Comparison of ENCODE assay signal across 8 mouse cellular contexts in genomic region chr2:32360741-32361140, GRCm38 (mm10). TPM values are rescaled to one million over a fixed set of nuclear protein-coding genes. Genes with fewer than 3 reads are reported as not detected.
DNase-seq lines count a peak whose midpoint lies in the region; ATAC-seq and TF ChIP-seq lines count a peak whose summit lies in the region.

No protein-coding gene starts in this region.

- 4% methylated on average over 14 of the region's 14 CpGs for WGBS in hindbrain, embryonic 16.5 days

- no peak overlapping the region for H3K27ac ChIP-seq in hindbrain, embryonic 16.5 days (ENCODE audit: low read depth, low read length)
- peak overlapping the region; percentile 98 for H3K27ac ChIP-seq in left cerebral cortex, adult 2 months

- H3K9ac ChIP-seq in hindbrain, embryonic 16.5 days (ENCODE audit: low read depth, low read length), result peak overlapping the region; percentile 43

- no peak for TF ChIP-seq CTCF in left cerebral cortex, adult 2 months (IDR thresholded peaks at IDR 0.05)

- ATAC-seq in hindbrain, embryonic 16.5 days, result 0 out of 2 replicates have a peak, but pooled peaks have one; percentile 6
- ATAC-seq in granulocyte monocyte progenitor cell, adult 5-6 weeks (replicated peaks; ENCODE audit: poor library complexity, severe bottlenecking), result no peak

- H3K9me3 ChIP-seq in hindbrain, embryonic 16.5 days (ENCODE audit: control insufficient read depth, low read length), result no peaks in the 10 kb centered on the region

- DNase-seq in adrenal gland, adult 8-10 months, result peak; percentile 82
- peak; percentile 86 to 87 for DNase-seq in cerebellum, postnatal 25 days
- peak; percentile 84 for DNase-seq in gastrocnemius, adult 18-20 months (ENCODE audit: low spot score)
- peak in 1 of 2 experiments; percentile 78 for DNase-seq in left cerebral cortex, adult 2 months (ENCODE audit: extremely low spot score in 1 of 2, low spot score in 2 of 2)
- peak; percentile 80 for DNase-seq in lung, postnatal 36 days
- peak; percentile 80 to 90 for DNase-seq in right cerebral cortex, postnatal 36 days (ENCODE audit: low spot score in 2 of 2)

- H3K4me3 ChIP-seq in hindbrain, embryonic 16.5 days (ENCODE audit: low read length), result peak overlapping the region; percentile 39
- peak overlapping the region; percentile 47 for H3K4me3 ChIP-seq in left cerebral cortex, adult 2 months

- H3K27me3 ChIP-seq in hindbrain, embryonic 16.5 days (replicated peaks; ENCODE audit: control insufficient read depth, insufficient read depth, low read length), result peaks cover 3% of the 10 kb centered on the region; the same call in 1 of the 2 replicates

- peaks cover 19% of the 10 kb centered on the region for H3K4me1 ChIP-seq in hindbrain, embryonic 16.5 days (ENCODE audit: control insufficient read depth, insufficient read depth, low read depth, low read length)

- H3K4me2 ChIP-seq in hindbrain, embryonic 16.5 days (ENCODE audit: low read length), result peak overlapping the region; percentile 73

- intact Hi-C loops in left cerebral cortex, adult 2 months (cut with DNase I), result loop anchor here (2.0 kb wide), 1 partner anchor 52 kb away; no protein-coding TSS in a partner anchor

- H3K36me3 ChIP-seq in hindbrain, embryonic 16.5 days (ENCODE audit: control insufficient read depth, insufficient read depth, low read length), result no peaks in the 10 kb centered on the region

RNA-seq across cellular contexts. Expression of gene Dnm1, which starts 7.6 kb away (rescaled TPM):
- 10 to 100 TPM; 23.2 to 50.0 (median 34.4) TPM for total RNA-seq in adrenal gland, adult 8-10 months (2022)
- 1 to 10 TPM; 3.5 to 5.3 TPM for total RNA-seq in gastrocnemius, adult 18-20 months (2021)
- 71.2 and 79.0 TPM in 2 replicates for polyA plus RNA-seq in hindbrain, embryonic 16.5 days (2015; fragmentation: Nextera tagmentation; extraction: Ambion mirVana)
- total RNA-seq in left cerebral cortex, adult 2 months (2021), result 1,000 to 10,000 TPM; 1,259 to 1,310 TPM
- 0.85 TPM in 1 of 2 replicates, not detected in the other for total RNA-seq in granulocyte monocyte progenitor cell, adult 5-6 weeks (2014; fragmentation: Nextera tagmentation)
- not detected in 2 replicates for total RNA-seq in granulocyte monocyte progenitor cell, adult 5-6 weeks (2017)

RNA-seq across cellular contexts. Expression of gene Ciz1, which starts 8.6 kb away (rescaled TPM):
- 100 to 1,000 TPM in 1 of 4 experiments, 10 to 100 TPM in 3; 71.6 to 115 (median 85.4) TPM for total RNA-seq in adrenal gland, adult 8-10 months (2022)
- total RNA-seq in gastrocnemius, adult 18-20 months (2021), result 10 to 100 TPM; 25.6 to 27.5 TPM
- 41.1 and 57.5 TPM in 2 replicates for polyA plus RNA-seq in hindbrain, embryonic 16.5 days (2015; fragmentation: Nextera tagmentation; extraction: Ambion mirVana)
- 10 to 100 TPM; 89.7 to 90.1 TPM for total RNA-seq in left cerebral cortex, adult 2 months (2021)
- 80.5 and 92.0 TPM in 2 replicates for total RNA-seq in granulocyte monocyte progenitor cell, adult 5-6 weeks (2014; fragmentation: Nextera tagmentation)
- total RNA-seq in granulocyte monocyte progenitor cell, adult 5-6 weeks (2017), result 50.8 and 52.0 TPM in 2 replicates

RNA-seq across cellular contexts. Expression of gene 1110008P14Rik, which starts 21.0 kb away (rescaled TPM):
- total RNA-seq in adrenal gland, adult 8-10 months (2022), result 100 to 1,000 TPM; 120 to 179 (median 148) TPM
- total RNA-seq in gastrocnemius, adult 18-20 months (2021), result 10 to 100 TPM; 42.6 to 47.1 TPM
- polyA plus RNA-seq in hindbrain, embryonic 16.5 days (2015; fragmentation: Nextera tagmentation; extraction: Ambion mirVana), result 161 and 196 TPM in 2 replicates
- 100 to 1,000 TPM; 341 to 349 TPM for total RNA-seq in left cerebral cortex, adult 2 months (2021)
- 11.7 and 20.7 TPM in 2 replicates for total RNA-seq in granulocyte monocyte progenitor cell, adult 5-6 weeks (2014; fragmentation: Nextera tagmentation)
- total RNA-seq in granulocyte monocyte progenitor cell, adult 5-6 weeks (2017), result 5.5 and 11.2 TPM in 2 replicates

RNA-seq across cellular contexts. Expression of gene Lcn2, which starts 27.3 kb away (rescaled TPM):
- total RNA-seq in adrenal gland, adult 8-10 months (2022), result 1 to 10 TPM in 2 of 4 experiments, under 1 TPM in 2; 0.32 to 3.7 (median 1.3) TPM
- total RNA-seq in gastrocnemius, adult 18-20 months (2021), result 1 to 10 TPM; 1.4 to 4.8 TPM
- 0.76 and 0.93 TPM in 2 replicates for polyA plus RNA-seq in hindbrain, embryonic 16.5 days (2015; fragmentation: Nextera tagmentation; extraction: Ambion mirVana)
- 10 to 100 TPM in 1 of 2 experiments, under 1 TPM in 1; 0.44 to 19.4 TPM for total RNA-seq in left cerebral cortex, adult 2 months (2021)
- total RNA-seq in granulocyte monocyte progenitor cell, adult 5-6 weeks (2014; fragmentation: Nextera tagmentation), result 24.8 and 50.9 TPM in 2 replicates
- total RNA-seq in granulocyte monocyte progenitor cell, adult 5-6 weeks (2017), result 51.1 and 62.2 TPM in 2 replicates

RNA-seq across cellular contexts. Expression of gene Ptges2, which starts 35.0 kb away (rescaled TPM):
- 10 to 100 TPM; 42.2 to 52.5 (median 51.1) TPM for total RNA-seq in adrenal gland, adult 8-10 months (2022)
- total RNA-seq in gastrocnemius, adult 18-20 months (2021), result 10 to 100 TPM; 37.1 to 43.0 TPM
- 56.4 and 59.8 TPM in 2 replicates for polyA plus RNA-seq in hindbrain, embryonic 16.5 days (2015; fragmentation: Nextera tagmentation; extraction: Ambion mirVana)
- total RNA-seq in left cerebral cortex, adult 2 months (2021), result 10 to 100 TPM; 47.2 to 47.8 TPM
- total RNA-seq in granulocyte monocyte progenitor cell, adult 5-6 weeks (2014; fragmentation: Nextera tagmentation), result 17.8 and 32.2 TPM in 2 replicates
- total RNA-seq in granulocyte monocyte progenitor cell, adult 5-6 weeks (2017), result 15.2 and 23.4 TPM in 2 replicates

Comparison
In these comparisons a context has a peak if more than half of its experiments do, and no peak if none do; other contexts are left out.
1. RNA of gene Dnm1, which starts 7.6 kb away (total RNA-seq): 1,259 to 1,310 TPM in left cerebral cortex, adult 2 months; 23.2 to 50.0 TPM in adrenal gland, adult 8-10 months, 3.5 to 5.3 TPM in gastrocnemius, adult 18-20 months and 0.85 TPM in granulocyte monocyte progenitor cell, adult 5-6 weeks; every median in the first group is over 10 times any median in the second.